Mouse (Mus musculus) yolk sac, embryonic 10.5 days (tissue): ENCODE results near the gene Ifih1.

Source experiments
- DNase-seq: peaks from one replicate; pipeline ENCODE4 v3.0.0-alpha.2; 2017; ENCODE audit warnings: low spot score

Ifih1 gene

DNA sequence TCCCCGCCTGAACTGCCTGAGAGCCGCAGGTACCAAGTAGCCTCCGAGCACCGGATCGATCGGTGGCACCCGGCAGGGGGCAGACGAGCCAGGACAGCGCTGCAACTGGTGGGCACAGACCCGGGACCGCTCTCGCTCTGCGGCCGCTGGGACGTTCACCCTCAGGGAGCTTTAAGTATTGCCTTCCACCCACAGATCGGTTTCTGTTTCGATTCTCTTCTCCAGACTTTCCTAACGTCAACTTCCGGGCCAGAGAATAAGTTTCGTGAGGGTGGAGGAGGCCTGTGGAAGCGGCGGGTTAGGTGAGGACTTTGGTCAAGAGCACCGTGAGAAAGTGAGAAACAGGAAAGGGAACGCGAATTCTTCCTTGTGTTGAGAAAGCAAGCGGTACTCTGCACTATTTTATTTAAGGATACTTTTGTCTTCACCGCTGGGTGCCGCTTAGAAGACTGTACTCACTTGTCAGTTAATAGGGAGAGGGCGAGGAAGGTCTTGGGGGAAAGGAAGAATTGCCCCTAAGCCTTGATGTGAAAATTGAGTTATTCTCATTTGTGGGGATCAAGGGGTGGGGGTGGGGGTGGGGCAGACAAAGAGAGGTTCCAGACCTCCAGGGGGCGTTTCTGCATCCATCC, at the start of gene Ifih1:
Ifih1 (minus strand) TSS at position 242 of the 632 bp plus-strand sequence.
- DNase-seq: peak; percentile 60

DNA sequence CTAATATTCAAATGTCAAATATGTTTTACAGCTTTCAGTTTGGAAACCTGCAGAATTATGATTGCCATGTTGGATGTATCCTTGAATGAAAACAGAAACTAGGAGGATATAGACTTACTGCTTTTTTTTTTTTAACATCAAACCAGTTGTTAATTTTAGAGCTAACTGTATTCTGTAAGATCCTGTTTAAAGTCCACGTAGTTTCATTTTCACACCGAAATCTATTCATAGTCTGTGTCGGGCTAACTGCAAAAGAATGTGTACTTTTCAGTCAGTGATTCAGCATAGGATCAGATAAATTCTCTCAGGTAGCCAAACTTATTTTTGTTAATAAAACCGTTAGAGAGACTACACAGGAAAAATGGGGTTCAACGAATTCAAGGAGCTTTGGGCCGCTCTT, 39.9 kb upstream of the Ifih1 start:
- no peak for DNase-seq

DNA sequence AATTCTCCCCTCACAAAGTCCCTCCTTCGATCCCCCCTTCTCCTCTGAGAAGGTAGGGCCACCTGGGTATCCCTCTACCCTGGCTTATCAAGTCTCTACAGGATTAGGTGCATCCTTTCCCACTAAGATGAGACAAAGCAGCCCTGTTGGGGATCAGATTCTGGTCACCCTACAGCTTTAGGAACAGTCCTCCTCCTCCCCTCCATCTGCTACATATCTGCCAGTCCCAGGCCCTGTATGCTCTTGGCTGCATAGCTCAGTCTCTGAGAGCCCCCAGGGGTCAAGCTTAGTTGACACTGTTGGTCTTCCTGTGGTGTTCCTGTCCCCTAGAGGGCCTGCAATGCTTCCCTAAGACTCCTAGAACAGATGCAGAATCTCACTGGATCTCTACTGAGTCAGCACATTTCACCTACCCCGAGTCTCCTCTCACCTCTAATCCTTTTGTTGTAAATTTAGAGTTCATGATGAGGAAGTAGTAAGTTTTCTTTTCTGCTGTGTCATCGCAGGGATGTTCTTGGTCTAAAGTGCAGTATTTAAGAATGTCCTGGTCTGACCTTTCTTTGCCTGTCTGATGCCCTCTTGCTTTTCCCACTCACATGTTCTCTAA, 39.0 kb upstream of the Ifih1 start:
- DNase-seq: no peak

DNA sequence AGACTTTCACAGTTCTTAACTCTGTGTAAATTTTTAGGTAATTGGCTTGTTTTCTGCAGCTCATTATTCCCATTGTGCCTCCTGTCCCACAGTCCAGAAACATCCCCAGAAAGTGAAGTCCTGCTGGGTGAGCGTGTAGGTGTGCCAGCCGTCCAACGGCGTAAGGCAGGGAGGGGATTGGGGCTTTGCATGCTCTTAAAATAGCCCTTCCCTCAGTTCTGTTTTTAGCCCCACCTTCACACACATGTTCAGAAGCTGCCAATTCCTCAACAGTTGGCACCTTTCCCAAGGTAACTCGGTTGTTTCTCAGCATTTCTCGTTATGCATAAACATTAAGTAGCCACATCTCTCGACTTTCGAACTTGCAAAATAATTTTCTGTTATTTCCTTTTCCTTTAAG, 35.6 kb upstream of the Ifih1 start:
- no peak for DNase-seq

DNA sequence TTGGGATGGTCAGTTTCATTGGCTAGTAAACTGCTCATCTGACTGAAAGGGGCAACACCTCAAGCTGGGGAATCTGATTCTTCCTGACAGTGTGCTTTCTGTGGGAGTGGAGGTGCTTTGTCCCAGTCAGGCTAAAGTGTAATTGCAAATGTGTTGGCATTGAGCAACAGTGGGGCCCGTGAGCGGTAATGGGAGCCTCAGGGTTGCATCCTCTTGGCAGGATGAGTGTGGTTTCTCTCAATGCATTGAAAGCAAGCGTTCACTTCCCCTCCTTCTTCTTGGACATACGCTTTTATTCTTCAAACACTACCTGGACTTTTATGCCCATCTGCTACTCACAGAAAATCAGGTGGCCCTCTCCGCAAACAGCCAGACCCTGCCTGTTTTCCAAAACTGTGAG, 26.7 kb upstream of the Ifih1 start:
- DNase-seq: no peak

DNA sequence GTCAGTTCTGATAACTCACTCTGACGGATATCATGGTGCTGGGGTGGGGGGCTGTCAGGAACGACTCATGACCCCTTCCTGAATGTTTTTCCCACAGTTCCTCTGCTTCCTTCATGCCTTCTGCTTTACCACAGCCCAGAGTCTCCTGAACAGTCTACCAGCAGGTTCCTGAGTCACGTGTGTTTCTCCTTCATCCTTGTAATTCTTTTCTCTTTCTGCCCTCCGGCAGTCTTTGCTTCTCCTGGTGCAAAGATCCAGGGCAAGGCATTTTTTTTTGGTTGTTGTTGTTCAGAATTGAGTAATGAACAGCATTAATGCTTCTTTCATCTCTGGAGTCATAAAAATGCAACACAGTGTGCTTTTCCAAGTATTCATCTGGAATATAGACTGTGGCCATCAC, 24.7 kb upstream of the Ifih1 start:
- no peak for DNase-seq

DNA sequence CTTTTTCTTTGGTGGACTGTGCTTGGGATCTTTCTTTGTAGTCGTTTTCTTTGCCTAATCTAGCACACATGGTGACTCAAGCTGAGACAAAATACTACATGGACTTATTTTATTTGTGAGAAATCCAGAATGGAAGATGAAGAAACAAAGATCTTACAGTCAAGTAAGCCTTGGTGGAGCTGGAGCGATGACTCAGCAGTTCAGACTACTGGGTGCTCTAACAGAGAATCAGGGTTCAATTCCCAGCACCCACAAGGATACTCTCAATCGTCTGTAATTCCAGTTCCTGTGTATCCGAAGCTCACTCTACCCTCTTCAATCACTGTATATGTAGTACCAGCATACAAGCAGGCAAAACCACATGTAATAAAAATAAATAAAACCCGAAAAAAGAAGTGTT, 24.2 kb upstream of the Ifih1 start:
- DNase-seq: no peak

DNA sequence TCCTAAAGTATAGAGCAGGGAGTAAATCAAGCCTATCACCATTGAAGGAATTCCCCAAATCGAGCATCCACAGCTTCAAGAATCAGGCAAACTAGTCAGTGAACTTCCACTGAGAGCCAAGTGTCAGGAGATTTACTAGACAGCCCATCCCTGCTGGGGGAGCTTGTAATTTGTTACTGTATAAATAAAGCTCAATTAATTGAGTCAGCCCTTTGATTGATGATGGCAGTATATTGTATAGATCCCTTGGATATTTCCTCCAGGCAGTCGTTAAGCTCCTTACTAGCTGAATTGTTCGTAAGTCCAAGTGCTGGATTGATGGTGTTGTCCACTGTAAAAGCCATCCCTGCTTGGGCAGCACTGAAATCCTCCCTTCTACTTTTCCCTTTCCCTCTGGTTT, 23.8 kb upstream of the Ifih1 start:
- no peak for DNase-seq

DNA sequence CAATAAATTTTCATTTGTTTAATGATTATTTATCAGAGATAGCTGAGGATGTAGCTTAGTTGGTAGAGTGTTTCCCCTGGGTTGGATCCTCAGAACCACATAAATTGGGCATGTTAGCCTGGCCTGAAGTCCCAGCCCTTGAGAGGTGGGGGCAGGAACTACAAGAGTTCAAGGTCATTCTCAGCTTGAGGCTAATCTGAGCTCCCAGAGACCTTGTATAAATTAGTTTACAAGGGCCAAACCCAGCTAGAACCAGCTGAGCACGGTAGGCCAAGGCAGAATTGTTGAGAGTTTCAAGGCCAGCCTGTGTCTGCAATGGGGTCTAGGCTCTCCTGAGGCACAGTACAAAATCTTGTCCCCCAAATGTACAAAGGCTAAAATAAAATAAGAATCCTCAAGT, 19.5 kb upstream of the Ifih1 start:
- DNase-seq: no peak

DNA sequence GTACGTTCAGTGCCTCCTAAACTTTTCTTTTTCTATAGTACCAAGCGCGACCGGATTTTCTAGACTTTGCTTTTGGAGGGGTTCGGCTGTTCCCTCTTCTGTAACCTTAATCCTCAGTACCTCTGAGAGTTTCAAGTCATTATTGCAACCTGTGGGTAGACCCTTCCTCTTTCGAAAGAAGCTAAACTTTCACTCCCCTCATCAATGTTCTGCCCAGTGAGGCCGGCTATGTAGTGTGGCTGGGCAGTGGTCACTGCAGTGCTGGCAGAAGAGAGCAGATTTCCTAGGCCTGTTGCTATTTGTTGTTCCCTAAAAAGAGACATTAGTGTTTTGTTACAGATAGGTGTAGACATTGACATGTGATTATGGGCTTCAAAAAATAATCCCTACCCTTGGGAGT, 18.8 kb upstream of the Ifih1 start:
- DNase-seq: no peak

DNA sequence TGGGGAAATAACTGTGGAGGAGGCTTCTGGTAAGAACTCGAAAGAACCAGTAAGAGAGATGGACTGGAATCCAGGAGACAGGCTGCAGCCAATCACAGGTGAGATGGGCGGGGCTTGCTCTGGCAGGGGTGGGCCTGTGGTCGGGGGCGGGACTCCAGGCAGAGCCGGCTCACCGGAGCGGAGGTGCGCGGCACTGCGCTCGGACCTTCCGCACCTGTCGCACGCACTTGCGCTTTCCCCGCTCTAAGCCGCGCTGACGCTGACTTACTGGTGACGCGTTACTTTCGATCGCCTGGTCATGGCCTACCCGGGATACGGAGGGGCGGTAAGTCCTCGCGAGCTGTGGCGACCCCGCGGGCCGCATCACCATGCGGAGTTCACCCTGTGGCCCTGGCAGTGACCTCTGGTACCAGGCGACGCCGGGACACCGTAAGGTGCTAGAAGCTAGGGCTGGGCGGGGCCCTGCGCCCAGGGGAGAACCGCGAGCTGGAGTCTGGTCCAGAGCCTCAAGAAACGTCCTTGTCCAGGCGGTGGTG, 18.1 kb upstream of the Ifih1 start, which contains the start of gene Gca:
Gca (plus strand) TSS at position 151 of the 536 bp plus-strand sequence.
- peak; percentile 91 for DNase-seq

DNA sequence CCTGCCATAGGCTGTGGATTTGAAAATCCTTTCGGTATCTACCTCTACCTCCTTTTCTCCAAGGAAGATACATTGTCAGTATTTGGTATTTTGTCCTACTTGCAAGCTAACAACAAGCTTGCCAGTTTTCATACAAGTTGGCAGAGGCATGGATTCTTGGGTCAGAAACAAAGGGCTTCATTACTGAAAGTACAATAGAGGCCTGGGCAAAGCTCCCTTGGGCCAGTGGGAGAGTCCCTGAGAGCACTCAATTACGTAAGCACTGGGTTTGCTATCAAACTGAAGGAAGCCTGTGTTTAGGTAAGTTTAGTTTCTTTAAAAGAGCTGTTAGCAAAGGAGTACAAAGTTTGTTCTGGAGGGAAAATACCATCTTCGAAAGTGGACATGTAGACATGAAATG, 16.5 kb upstream of the Ifih1 start:
- DNase-seq: no peak

DNA sequence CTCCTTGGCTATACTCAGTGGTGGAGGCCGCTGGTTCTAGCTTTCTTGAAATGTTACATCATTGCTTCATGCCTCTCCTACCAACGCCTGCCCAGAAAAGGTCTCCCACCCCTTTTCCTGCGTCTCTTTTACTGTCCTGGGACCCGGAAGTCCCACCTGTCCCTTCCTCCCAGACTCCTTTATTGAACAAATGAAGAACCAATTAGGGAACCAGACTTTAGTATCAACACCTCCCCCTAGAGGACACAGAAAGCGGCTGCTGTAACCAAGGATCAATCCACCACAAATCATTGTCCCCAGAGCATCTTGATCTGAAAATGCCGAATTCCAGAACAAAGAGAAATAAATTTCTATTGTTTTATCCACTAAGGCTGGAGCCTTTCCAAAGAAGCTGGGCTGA, 14.5 kb upstream of the Ifih1 start:
- no peak for DNase-seq

DNA sequence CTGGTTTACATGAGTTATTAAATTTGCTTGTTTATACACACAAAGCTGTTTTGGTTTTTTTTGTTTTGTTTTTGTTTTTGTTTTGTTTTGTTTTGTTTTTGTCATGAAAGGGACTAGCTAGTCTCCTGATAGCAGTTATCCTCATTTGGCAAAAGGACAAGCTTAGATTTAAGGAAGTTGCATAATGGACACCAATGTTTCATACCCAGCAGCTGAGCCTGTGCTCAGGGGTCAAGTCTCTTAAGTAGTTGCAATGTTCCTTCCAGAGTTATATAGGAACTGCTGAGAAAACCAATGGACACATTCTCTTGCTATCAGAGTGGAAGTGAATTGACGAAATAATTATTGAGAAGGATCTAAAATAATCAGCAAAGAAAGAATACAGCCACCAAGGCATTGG, 10.0 kb upstream of the Ifih1 start:
- no peak for DNase-seq

DNA sequence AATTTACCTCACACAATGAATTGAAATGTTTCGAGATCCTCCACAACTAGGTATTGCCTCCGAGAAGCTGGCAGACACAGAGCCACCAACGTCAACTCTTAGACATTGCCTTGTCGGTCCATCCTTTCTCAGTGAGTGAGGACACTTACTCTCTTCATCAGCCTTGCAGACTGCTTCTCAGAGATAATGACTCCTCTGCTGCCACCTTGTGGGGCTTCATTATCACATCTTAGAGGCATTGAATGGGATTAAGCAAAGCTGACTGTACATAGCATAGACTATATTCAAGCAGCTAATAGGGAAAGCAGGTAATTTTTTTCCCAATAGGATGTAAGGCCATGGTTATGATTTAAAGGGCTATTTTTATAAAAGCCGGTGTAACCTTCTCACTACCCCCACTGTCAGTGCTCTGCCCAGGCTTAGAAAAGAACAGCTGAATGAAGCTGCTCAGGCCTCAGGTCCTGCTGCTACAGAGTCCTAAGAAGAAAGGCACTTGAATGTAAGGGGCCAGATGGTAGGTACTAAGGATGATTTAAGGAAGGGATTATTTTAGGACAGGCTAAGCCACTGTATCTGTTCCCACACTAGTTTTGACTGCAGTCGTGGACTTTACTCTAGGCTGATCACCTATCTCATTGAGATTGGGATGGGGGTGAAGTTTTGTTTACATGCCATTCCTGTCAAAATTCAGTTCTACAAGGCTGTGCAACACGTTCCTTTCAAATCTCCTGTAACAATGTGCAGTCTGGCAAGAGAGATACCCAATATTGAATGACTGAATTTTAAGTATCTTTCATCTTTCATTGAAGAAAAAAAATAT, 8.7 kb upstream of the Ifih1 start:
- DNase-seq: peak; percentile 37

DNA sequence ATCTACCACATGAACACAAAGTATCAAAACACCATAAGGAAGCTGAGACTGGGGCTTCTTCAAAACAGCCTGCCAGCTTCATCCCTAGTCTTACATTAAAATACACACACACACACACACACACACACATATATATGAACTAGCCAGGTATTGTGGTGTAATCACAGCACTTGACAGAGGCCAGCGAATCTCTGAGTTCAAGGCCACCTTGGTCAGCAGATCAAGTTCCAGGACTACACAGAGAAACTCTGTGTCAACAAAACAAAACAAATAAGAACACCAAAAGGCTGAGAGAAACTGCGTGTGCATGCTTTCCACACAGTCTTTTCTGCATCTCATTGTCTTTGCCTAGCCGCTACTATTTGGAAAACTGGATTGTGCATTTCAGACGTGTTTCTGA, 6.4 kb upstream of the Ifih1 start:
- DNase-seq: peak; percentile 11

DNA sequence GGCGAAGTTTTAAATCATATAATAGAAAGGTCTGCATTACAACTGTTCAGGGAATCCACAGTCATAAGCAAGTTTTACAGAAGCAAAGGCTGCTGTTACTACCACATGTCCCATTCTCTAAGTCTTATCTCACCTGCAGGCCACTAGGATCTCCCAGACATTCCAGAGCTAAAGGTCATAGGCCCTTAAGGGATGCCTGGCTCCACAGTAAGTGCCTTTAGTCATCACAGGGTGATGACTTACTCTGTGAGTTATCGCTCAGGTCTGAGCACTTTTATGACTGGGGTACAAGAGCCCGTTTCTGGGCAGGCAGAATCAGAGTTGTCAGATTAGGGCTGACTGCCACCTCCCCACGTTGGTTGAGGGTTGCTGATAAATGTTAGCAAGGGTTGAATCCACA, 5.8 kb upstream of the Ifih1 start:
- no peak for DNase-seq

DNA sequence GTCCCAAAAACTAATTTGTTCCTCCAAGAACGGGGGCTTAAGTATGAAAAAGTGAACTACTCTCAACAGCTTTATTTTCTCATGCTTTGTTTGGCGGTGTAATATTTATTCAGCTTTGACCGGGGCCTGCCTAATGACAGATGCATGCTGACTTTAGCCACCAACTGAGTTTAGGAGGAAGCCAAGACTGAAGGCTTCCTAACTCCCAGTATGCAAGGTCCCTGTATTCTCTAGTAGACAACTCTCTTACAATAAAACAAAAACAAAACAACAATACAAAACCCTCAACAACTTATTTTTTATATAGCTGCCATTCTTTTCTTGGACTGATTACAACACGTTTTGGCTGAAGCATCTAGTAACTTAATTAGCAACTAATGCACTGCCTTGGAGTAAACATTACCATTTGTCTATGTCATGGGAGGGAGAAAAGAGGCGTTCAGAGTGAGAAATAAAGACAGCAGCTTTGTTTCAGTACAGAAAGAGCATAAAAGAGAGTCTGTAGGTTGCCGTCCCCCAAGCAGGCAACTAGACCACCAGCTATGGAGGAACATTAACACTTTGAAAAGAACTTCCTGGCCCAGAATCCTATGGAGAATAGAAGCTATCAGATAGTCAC, 725 bp upstream of the Ifih1 start:
- DNase-seq: no peak

DNA sequence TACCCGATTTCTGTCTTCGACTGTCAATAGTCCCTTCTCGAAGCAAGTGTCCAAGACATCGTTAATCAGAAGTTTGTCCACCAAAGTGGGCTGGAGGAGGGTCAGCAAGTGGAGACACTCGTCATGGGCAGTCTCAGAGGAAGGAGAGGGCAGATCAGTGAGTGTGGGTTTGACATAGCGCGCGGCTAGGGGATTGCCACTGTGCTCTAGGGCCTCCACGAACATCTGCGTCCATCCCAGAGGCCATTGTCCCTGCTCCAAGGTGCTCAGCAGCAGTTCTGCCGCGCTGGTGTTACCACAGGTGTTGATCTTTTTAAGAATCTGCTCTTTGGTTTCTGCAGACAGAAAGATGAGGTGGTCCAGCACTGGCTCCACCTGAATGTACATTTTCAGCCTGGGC, 580 bp downstream of the Ifih1 start:
- DNase-seq: no peak

DNA sequence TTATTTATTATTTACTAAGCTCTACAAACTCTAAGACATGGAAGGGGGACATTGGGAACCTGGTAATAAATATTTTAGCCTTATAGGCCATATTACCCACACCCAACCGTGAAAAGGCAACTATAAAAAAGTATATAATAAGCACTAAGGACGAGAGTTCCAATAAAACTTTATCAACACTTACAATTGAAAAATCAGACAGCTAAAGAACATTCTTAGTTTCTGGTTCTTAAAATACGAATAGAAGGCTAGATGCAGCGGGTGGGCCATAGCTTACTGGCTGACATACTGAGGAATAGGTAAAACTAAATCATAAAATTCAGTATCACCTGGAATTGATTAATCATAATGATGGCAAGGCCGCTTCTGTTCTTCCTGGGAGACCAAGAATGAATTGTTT, 1.2 kb downstream of the Ifih1 start:
- DNase-seq: no peak

DNA sequence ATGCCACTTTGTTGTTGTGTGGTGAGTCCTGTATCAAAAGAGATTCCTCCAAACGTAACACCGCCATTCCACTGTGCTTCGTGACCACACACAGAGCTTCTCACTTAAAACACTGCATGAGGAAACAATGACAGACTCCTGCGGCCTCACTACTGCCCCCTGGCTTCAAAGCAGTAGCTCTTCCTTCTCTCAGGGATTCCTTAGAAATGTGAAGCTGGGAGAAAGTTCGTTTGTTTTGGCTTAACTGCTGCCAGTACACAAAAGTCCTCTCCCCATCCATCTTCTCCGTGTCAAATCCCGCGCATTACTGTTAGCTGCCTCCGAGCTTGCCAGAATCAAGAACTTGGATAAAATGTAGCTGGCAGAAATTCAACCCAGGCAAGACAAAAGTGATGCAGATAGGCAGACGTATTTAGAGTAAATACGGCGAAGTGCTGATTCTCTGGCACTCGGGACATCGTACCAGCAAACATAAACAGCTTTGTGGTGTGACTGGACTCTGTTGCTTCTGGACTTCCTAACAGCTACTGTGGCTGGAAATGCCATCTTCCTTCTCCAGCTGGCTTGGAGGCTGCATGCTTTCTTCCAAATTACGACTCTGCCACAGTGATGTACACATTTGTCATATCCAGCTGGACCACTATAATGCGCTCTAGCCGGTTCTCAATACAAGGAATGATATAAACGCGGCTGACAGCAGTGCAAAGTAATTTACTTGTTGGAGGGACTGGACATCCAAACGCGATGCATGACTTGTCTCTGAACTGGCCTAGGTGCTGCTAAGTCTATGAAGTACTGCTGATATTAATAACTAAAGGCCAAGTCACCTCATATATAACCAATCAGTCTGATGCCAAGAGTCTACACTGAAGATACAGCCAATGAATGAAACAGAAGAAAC, 2.4 kb downstream of the Ifih1 start:
- DNase-seq: no peak

DNA sequence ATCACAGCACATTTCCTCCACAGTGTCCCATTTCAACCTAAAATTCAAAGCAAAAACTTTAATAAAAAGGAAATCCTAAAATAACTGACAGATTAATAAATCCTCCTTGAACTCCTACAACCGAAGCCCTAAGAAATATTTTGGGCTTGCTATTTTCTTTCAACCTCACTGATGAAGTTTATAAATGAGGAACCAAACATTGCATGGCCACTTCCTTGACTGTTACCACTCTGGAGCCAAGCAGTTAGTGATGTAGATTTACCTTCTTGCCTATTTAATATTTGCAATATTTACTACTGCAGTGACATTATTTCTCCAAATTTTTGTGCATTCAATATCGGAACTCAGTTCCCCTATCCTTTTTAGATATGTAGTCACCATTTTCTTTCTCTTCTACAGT, 6.2 kb downstream of the Ifih1 start:
- no peak for DNase-seq
